Mouse (Mus musculus) fat pad, adult 2 months (tissue): ENCODE results near the gene Umad1.
A peak's percentile ranks its signal among the peaks of the same experiment; 100 is the strongest.
"Not testable (repeated sequence)": the region's sequence is repeated elsewhere in the genome, so short reads cannot be mapped to it uniquely, and the experiment has no call there.

Source experiments
- DNase-seq: peaks from one replicate; pipeline ENCODE4 v3.0.0-alpha.2; 2011; ENCODE audit warnings: low read depth, low spot score; ENCODE audit errors: extremely low read depth

The Umad1 gene

DNA sequence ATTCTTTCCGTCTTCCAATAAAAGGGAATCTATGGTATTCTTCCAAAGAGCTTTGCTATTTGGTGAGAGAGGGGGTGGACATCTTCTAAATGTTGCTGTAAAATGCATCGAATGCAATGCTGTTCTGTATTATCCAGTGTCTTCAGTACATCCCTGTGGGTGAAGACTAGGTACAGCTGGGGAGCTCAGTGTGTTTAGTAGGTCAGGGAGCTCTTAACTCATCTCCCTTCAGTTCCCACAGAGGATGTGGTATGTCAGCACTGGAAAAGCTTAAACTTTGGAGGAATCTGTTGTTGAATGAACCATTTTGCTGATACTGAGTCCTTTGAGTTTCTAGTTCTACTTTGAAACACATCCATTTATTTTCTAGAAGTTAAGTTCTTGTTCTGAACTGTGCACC lies 53.5 kb downstream of the Umad1 start:
- DNase-seq = no peak

DNA sequence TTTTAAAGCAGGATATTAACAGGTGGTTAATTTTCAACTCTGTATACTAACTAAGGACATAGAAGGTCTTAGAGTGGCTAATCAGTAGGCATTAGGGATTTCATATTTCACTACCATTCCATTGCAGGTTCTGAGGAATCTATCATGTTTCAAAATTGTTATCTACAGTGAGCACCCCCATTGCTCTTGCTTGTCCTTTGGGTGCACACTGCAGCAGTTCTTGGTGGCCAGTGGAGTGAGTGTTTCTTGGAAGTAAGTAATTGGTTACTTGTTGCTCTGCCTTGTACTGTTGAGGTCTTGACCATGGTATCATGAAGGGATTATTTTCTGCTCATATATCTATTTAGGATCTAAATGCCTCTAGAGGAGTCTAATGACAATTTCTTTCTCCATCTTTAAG lies 57.1 kb downstream of the Umad1 start:
- DNase-seq = no peak

DNA sequence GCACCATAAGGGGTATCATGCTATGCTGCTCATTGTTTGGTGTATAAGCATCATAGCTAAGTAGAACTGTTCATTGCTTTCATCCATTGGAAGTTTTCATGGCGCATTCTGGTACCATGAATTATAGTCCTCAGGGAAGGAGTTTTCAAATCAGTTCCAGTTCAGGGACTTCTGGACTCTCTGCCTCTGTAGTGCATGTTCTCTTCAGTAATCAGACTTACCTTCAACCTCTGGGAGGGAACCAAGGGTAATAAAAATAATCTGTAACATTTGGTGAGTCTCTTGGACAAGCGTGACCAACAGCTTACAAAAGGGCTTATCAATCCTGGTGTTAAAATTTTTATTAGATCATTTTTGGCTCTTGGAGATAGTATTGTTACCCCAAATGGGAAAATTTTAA lies 60.5 kb downstream of the Umad1 start:
- DNase-seq = no peak

DNA sequence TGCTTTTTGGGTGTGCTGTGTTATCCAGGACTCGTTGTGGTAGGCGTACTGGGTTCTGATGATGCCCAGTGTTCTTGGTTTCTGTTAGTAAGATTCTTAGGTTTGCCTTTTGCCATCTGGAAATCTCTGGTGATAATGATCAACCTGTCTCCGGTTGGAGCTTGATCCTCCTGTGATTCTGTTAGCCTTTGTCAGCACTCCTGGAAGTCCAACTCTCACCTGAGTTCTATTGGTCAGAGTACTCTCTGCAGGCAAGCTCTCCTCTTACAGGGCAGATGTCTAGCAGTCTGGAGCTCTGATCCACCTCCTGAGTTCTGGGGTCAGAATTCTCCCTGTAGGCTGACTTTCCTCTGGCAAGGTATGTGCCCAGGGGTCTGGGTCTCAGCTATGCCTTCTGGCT lies 72.4 kb downstream of the Umad1 start:
- DNase-seq = not testable (repeated sequence)

DNA sequence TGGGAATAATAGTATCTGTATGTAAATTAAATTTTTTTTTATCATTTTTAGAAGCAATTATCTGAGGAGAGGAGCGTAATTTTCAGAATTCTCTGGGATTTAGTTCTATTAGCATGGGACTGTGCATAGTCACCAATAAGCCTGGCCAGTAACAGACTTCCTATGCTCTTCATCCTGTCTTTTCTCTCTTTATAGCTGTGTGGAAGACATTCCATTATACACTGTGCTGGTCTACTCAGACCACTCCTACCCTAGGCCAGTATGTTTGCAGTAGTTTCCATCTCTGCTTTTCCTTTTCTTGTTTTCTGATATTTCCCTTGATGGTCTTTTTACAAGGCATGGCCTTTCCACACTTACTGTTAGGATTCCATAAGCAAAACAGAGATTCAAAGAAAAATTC lies 74.3 kb downstream of the Umad1 start:
- no peak for DNase-seq

DNA sequence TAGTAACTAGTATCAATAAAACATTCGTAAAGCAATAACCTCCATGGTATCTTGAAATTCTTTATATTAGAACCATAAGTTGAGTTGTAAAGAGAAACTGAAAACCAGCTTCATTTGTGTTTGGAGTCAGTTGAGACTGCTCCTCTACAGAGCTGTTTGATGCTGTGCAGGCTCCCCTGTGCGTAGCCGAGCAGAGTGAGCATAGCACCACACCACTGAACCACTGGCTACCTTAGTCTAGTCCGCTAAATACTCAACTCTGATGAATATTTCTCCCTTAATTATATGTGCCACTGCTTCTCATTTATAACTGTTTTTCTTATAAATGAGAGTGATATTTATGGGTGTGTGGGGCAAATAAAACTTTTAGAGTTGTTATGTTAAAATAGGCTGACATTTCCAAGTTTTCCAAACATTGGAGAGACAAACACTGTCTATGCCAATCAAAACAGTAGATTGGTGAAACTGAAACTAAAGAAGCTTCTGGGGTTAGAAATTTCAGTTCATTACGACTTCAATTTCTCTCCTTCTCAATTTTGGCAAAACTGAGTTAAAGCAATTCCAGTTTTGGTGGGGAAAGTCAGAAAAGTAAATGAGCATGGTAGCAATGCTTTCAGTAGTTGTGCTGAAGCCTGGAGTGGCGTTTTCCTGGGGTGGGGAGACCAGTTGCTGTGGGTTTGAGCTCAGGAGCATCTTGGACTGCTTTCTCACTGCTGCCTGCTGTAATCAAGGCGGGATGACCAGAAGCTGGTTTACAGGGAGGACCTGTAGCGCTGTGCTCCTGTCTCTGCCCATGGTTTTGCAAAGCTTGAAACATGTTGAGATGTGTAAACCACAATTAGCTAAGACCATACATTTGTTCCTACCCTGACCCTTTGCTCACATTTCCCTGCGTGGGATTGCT lies 77.7 kb downstream of the Umad1 start:
- DNase-seq = peak; percentile 13

DNA sequence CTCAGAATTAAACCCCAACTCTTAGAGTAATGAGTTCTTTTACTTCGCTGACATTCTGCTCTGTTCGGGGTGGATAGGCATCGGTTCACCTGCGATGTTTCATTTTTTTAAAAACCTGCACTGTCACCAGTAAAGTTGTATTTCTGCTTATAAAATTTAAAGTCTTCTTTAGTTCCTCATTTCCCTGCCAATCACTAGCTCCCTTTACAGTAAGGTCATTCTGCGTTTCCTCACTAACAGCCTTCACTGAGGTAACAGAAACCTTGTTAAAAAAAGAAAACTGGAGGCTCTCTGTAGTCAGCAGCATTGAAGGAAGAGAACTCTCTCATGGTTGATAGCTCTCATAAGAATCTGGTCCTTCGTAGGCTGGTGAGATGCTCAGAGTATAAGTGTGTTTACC lies 80.4 kb downstream of the Umad1 start:
- no peak for DNase-seq

DNA sequence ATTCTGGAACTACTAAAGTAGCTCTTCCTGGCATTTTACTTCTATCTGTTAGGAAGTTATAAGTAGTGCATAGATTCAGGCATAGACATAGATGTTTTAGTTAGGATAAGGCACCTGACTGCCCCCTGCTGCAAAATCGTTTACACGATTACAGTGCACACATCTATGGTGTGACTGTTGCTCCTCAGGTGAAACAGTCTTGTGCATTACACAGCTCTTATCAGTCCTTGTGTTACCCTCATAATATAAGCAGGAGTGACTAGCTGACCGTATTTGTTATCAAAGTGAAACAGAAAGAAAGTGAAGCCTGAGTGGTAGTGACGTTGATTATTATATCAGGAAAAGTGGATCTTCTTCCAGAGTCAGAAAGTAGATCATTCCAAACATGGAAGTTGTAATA lies 84.2 kb downstream of the Umad1 start:
- no peak for DNase-seq

DNA sequence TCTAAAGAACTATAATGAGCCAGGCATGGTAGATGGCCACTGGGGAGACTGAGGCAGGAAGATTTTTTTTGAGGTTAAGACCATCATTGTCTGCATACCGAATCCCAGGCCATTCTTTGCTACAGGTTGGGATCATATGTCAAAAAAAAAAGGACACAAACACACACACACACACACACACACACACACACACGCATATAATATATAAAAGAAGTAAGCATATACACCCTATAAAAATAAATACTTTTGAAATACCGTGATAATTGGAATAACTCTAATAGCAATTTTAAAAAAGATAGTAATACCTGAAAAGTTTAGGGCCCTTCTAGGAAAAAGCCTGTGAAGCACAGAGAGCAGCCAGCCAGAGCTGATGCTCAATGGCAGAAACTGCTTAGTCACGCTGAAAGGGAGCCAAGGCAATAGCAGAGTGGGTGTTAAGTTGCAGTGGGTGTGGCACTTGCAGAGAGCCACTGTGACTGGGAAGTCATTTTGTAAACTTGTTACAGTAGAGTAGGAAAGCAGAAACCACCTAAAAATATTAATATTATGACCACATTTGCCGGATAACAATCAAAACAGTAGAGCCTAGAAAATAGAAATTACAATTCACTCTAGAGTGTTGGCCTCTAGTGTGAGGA lies 86.2 kb downstream of the Umad1 start:
- no peak for DNase-seq

DNA sequence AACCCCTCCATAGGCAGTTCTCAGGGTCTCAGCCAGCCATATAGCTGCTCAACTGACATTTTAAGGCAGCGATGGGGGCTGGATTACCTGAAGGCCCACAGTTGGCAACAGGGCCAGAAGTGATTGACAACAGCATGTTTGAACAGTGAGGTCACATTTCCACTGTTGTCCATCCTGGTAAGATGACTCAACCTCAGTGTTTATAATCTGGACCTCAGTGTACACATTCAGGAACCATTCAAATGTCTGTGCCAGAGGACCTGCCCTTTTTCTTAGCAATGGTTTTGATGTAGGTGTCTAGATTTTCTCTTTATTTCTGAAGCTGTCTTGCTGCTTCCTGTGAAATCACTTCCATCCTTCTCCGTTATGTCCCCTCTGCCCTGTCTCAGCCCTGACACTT lies 88.1 kb downstream of the Umad1 start:
- no peak for DNase-seq

DNA sequence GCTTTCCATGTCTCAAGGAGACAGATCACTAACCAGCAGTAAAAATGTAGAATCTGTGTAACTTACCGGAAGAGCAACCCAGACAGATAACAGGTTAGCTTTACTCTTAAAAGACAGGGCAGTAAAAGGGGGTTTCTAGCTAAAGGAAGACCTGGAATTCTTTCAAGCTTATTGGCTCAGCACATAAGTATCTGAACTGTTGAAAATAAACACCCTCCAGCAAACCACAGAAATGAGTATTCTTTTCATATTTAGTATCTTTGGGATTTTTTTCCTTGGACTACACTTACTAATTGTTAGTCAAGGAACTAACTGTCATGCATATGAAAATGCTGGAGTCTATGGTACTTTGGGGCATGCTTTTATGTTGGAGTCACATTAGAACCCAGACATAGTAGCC lies 89.3 kb downstream of the Umad1 start:
- DNase-seq = no peak

DNA sequence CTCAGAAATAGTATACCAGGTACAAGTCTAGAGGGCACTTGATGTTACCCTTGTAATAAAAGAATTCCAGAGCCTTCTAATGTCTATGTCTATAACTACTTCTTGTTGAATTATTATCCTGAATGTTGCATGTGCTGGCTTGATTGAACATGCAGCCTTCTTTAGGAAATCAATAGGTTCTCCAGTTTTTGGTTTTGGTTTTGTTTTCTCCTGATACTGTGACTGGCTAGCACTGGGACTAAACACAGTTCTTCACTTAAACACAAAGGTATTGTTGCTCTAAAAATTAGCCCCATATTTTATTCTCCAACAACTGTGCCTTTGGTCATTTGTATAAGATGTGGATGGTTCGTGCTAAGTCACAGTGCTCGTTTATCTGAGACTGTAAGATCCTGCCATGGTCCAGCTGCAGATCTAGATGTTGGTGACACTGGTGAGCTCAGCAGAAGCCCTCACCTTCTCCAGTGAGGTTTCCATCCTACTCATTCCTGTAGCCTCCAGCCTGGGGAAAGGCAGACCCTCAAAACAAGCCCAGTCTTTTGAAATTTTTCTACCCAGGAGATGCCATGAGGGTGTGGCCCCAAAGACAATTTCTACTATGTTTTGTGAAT lies 90.1 kb downstream of the Umad1 start:
- no peak for DNase-seq

DNA sequence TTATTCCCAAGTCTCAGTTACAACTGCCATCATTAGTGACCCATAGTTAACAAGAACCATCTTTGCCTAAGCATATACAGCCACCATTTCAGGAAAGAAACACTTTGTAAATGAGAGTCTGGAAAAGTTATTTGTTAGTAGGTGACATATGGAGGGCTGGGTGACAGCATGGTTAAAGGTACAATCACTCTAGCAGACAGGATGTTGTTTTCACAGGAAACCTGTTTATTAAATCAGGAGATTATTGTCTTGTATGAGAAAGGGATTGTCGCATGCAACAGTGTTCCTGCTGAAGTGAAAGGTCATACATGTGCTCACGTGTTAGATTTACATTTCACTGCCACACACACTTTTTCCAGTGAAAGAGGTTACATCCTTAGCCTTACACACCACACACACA lies 92.4 kb downstream of the Umad1 start:
- DNase-seq = no peak

DNA sequence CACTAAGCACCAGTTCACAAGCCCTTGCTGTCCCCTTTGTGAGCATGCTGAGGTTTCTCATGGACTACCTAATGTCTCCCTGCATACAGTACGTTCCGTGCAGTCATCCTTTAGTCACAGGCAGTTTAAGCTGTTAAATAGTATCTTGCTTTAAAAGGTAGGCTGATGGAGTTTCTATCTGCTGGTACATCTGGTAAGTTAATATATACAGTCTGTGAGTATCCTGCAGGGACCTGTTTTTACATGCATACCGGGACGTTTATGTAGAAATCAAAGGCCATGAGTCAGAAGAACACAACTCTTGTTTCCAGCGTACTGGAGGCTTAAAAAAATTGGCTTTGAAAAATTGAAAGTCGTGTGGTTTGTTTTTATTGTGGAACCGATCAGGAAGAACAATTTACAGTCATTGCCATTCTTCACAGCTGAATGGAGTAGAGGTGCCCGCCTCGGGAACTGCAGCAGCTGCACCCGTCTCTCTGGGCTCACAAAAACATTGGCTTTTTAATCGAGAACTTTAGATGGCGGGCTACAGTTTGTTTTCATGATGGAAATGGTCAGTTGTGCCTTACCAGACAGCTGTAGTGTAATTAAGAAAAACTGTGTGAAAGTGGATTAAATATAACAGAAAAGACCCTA lies 93.6 kb downstream of the Umad1 start:
- DNase-seq = peak; percentile 39

DNA sequence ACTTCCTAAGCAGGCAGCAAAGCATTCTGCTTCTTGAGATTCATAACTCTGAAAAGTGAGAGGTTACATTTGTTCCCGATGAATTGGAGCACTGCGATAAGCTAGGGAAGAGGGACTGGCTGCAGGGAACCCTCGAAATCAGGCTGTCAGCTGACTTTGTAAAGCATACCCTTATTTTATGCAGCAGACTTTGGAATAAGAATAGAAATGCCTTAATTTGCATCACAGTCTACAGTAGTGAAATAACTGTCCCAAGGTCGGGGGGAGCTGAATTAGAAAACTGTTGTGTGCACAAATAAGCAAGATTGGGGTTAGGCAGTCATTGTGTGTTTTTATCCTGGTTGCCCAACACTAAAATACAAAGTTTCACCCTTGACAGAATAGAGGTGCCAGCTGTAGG lies 94.4 kb downstream of the Umad1 start:
- no peak for DNase-seq

DNA sequence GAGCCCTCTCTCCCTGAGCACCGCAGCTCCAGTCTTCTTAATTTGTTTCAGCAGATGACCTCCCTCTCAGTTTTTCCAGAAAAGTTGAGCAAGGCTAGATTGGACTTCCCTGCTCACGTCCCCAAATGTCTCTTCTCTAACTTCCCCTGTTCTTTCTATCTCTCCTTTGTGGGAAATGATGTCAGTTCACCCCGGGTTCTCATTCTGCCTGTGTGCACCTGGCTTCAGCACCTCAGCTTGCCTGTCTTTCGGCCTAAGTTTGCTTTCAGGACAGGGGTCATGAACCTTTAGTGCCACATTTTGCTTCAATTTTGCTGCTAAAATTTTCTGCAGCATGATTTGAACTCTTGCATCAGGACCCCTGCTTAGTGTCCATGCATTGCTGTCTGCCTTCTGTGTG lies 95.8 kb downstream of the Umad1 start:
- no peak for DNase-seq

DNA sequence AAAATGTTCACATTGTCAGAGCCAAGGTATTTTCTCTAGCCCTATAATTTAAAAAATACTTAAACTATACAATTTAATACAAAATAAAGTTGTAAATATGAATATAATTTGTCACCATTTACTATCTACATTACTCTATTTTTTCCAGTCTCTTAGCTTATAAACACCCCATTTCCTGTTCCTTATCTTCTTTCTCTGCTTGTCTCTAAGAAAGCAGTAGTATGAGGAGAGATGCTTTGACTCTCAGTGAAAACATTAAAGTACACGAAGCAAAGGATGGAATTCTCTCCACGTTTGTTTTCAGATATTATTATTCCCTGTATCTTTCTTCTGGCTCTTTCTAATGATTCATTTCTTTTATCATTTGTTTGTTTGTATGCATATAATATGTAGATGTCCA lies 99.1 kb downstream of the Umad1 start:
- no peak for DNase-seq

DNA sequence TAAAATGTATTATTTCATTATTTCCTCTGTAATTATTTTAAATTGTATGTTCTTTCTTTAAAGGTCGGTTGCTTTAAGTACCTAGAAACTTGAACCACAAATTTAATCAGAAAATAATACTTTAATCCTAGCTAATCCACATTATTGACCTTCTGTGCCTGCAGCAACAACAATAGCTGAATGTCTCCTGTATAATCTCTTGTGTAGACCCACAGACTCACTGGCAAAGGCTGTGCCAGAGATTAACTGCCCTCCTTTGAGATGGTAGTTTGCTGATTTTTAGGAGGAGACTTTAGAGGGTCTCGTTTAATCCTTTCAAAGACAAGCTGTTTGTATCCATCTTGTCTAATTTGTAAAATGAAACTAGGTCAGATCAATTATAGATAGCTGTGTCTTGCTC lies 99.7 kb downstream of the Umad1 start:
- DNase-seq = no peak

DNA sequence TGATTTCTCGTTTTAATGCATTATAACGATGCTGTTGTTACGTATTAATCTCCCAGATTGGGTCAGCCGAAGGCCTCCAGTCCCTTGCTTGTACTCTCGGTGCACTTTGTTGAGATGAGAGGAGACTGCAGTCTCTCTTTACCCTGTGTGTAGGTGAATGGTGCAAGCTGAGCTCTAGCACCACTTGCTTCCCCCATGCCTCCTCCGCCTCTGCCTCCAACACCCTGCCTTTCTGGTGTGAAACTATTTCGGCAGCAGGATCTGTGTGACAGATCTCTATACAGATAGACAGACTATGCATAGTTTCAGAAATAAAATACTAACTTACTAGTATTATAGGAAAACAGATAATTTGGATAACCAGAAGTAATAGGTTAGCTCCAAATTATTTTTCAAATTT lies 101.7 kb downstream of the Umad1 start:
- no peak for DNase-seq

DNA sequence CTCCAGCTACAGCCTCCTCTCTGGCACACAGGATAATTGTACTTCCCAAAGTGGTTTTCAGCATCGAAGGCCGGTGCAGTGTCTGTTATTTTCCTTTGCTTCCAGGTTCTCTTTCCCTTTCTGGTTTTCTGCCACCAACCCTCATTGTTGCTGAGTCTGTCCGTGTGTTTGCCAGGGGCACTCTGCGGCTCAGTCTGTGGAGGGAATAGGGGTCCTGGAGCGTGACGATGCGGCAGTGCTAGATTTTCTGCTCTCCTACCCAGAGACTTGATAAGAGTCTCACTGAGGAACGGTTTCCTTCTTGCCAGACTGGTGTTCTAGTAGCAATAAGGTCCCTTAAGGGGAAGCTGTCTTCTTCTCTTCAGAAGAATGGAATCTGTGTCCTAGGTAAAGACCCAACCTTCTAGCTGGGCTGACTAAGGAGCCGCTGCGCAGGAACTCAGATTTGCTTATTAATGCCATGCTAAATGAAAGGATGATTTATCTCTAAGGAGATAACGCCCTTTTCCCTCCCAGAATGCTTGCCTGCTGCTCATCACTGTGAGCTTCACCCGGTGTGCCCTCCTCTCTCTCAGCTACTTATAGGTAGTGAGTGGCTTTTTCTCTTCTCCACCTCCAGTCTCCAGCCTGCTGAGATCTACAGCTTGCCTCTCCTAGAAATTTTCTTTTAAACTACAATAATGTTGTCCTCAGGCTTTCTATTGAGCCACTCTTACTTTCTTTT lies 105.1 kb downstream of the Umad1 start:
- DNase-seq = no peak

DNA sequence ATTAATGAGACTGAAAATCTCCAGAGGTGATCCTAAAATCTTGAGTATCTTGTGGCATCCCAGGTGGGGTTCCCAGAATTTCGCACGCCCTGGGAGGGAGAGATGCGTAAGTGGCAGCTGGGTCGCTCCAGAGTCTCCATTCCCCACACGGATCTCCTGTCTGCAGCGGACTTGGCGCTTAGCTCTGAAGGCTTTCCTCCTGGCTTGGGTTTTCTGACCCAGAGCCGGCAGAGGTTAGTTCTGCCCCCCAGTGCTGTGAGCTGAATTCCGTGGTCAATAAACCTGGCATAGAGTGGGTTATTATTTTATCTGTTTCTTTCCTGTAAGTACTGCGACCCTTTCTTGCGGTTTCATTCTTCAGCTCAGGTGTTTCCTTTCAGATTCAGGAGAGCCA lies 105.7 kb downstream of the Umad1 start:
- DNase-seq = no peak
